Mouse (Mus musculus): ENCODE measurements at regions not wholly inside any gene's neighbourhood (a gene's known extent, or its start where the extent isn't known, plus 50 kb on each side); places are given as distances from the start of the nearest gene placed in this dataset.

GRCm38 (mm10) chr15:96915544-96915943 is 140.2 kb downstream of the Slc38a4 start:
- TF ChIP-seq CHD2 (IDR thresholded peaks at IDR 0.05; ENCODE audit: low read depth, low read length): no peak
- TF ChIP-seq MAFK (IDR thresholded peaks at IDR 0.05; ENCODE audit: insufficient read depth, low read depth, low read length): no peak
- no peak for TF ChIP-seq ZC3H11A (IDR thresholded peaks at IDR 0.05; ENCODE audit: borderline replicate concordance, low read depth, low read length)
- TF ChIP-seq ZNF384 (IDR thresholded peaks at IDR 0.05; ENCODE audit: low read depth, low read length): no peak
- no peak for TF ChIP-seq HCFC1 (IDR thresholded peaks at IDR 0.05; ENCODE audit: borderline replicate concordance, insufficient read depth, low read length)
